33 mouse cellular contexts compared by ENCODE assay signal in genomic region chr1:121550801-121551456, GRCm38 (mm10). TPM values are rescaled to one million over a fixed set of nuclear protein-coding genes. Genes with fewer than 3 reads are reported as not detected.
A peak's percentile ranks its signal among the peaks of the same experiment; 100 is the strongest.
DNase-seq lines count a peak whose midpoint lies in the region; ATAC-seq and TF ChIP-seq lines count a peak whose summit lies in the region.
"Had no signal": no experiment of that assay in that cellular context is flagged by ENCODE, and none has a peak within 500 bp of the region (broad histone marks: within the 10 kb centered on the region; RNA-seq: fewer than 3 reads in every experiment).

No protein-coding gene starts in this region.

- H3K9ac ChIP-seq in forebrain, embryonic 15.5 days (replicated peaks), result no peak overlapping the region
- H3K9ac ChIP-seq in forebrain, postnatal 0 days, result no peak overlapping the region
- H3K9ac ChIP-seq in midbrain, postnatal 0 days (replicated peaks; ENCODE audit: low read length, poor library complexity, severe bottlenecking), result no peak overlapping the region
- no peak overlapping the region for H3K9ac ChIP-seq in midbrain, embryonic 14.5 days (replicated peaks; ENCODE audit: low read length)
- H3K9ac ChIP-seq: embryonic facial prominence, embryonic 15.5 days; forebrain, embryonic 12.5 days; heart, embryonic 13.5 days; hindbrain, embryonic 15.5 days; limb, embryonic 12.5 days; lung, embryonic 15.5 days; neural tube, embryonic 15.5 days had no signal

- DNase-seq in forebrain, postnatal 0 days, result no peak
- peak; percentile 21 to 24 for DNase-seq in left cerebral cortex, adult 2 months (ENCODE audit: extremely low spot score in 1 of 2, low spot score in 2 of 2)
- DNase-seq in left cerebral cortex, postnatal 4 days, result no peak
- DNase-seq in midbrain, postnatal 0 days (ENCODE audit: low spot score), result no peak
- DNase-seq in midbrain, embryonic 14.5 days, result no peak
- DNase-seq in right cerebral cortex, postnatal 25 days, result peak; percentile 23
- DNase-seq in right cerebral cortex, postnatal 36 days (ENCODE audit: low spot score in 2 of 2), result no peak
- DNase-seq: adrenal gland, adult 8-10 months; cerebellum, adult 8-10 months; cerebellum, postnatal 25 days; gastrocnemius, adult 2 months; gastrocnemius, postnatal 36 days; heart, adult 2 months; kidney, adult 2 months; kidney, postnatal 36 days; thymus, postnatal 4 days had no signal

- H3K27me3 ChIP-seq in forebrain, embryonic 15.5 days, result no peaks in the 10 kb centered on the region
- H3K27me3 ChIP-seq in forebrain, postnatal 0 days (ENCODE audit: insufficient read depth, low read length), result no peaks in the 10 kb centered on the region
- H3K27me3 ChIP-seq in midbrain, postnatal 0 days (ENCODE audit: insufficient read depth, low read length), result no peaks in the 10 kb centered on the region
- H3K27me3 ChIP-seq in midbrain, embryonic 14.5 days (ENCODE audit: control insufficient read depth, insufficient read depth, low read length), result no peaks in the 10 kb centered on the region
- H3K27me3 ChIP-seq: embryonic facial prominence, embryonic 15.5 days; forebrain, embryonic 12.5 days; heart, embryonic 13.5 days; hindbrain, embryonic 15.5 days; limb, embryonic 12.5 days; lung, embryonic 15.5 days; neural tube, embryonic 15.5 days had no signal

- 84% methylated on average over 16 of the region's 16 CpGs for WGBS in forebrain, embryonic 15.5 days
- 88% methylated on average over 16 of the region's 16 CpGs for WGBS in forebrain, postnatal 0 days
- 87% methylated on average over 16 of the region's 16 CpGs for WGBS in midbrain, postnatal 0 days
- 90% methylated on average over 16 of the region's 16 CpGs for WGBS in midbrain, embryonic 14.5 days

- no peaks in the 10 kb centered on the region for H3K4me1 ChIP-seq in forebrain, embryonic 15.5 days
- no peaks in the 10 kb centered on the region for H3K4me1 ChIP-seq in forebrain, postnatal 0 days (ENCODE audit: insufficient read depth)
- H3K4me1 ChIP-seq in midbrain, postnatal 0 days (ENCODE audit: insufficient read depth, low read length), result no peaks in the 10 kb centered on the region
- no peaks in the 10 kb centered on the region for H3K4me1 ChIP-seq in midbrain, embryonic 14.5 days (ENCODE audit: control insufficient read depth, insufficient read depth, low read length)
- H3K4me1 ChIP-seq: embryonic facial prominence, embryonic 10.5 days; embryonic facial prominence, embryonic 15.5 days; forebrain, embryonic 12.5 days; heart, embryonic 13.5 days; hindbrain, embryonic 15.5 days; limb, embryonic 12.5 days; lung, embryonic 15.5 days; neural tube, embryonic 15.5 days had no signal

- peaks cover 44% of the 10 kb centered on the region for H3K36me3 ChIP-seq in forebrain, embryonic 15.5 days
- H3K36me3 ChIP-seq in forebrain, postnatal 0 days (ENCODE audit: insufficient read depth), result peaks cover 44% of the 10 kb centered on the region
- peaks cover 24% of the 10 kb centered on the region for H3K36me3 ChIP-seq in midbrain, postnatal 0 days (ENCODE audit: insufficient read depth, low read length)
- H3K36me3 ChIP-seq in midbrain, embryonic 14.5 days (ENCODE audit: control insufficient read depth, insufficient read depth, low read length), result peaks cover 49% of the 10 kb centered on the region

- no peak for TF ChIP-seq CTCF in forebrain, postnatal 0 days (IDR thresholded peaks at IDR 0.05; ENCODE audit: low read depth)
- TF ChIP-seq CTCF in left cerebral cortex, adult 2 months (IDR thresholded peaks at IDR 0.05), result no peak
- TF ChIP-seq CTCF in midbrain, postnatal 0 days (IDR thresholded peaks at IDR 0.05), result no peak

- ATAC-seq in forebrain, embryonic 15.5 days (replicated peaks), result 0 out of 2 replicates have a peak, but pooled peaks have one; percentile 42
- no peak for ATAC-seq in forebrain, postnatal 0 days
- peak; percentile 24; the same call in 1 of the 2 replicates for ATAC-seq in midbrain, postnatal 0 days (ENCODE audit: low FRiP score)
- no peak for ATAC-seq in midbrain, embryonic 14.5 days (ENCODE audit: low FRiP score, low TSS enrichment)

- H3K4me2 ChIP-seq in forebrain, embryonic 15.5 days (replicated peaks), result no peak overlapping the region
- no peak overlapping the region for H3K4me2 ChIP-seq in forebrain, postnatal 0 days (ENCODE audit: low read depth)
- H3K4me2 ChIP-seq in midbrain, postnatal 0 days (ENCODE audit: low read depth, low read length, poor library complexity, severe bottlenecking), result no peak overlapping the region
- H3K4me2 ChIP-seq in midbrain, embryonic 14.5 days (ENCODE audit: low read length), result no peak overlapping the region
- H3K4me2 ChIP-seq: embryonic facial prominence, embryonic 15.5 days; forebrain, embryonic 12.5 days; heart, embryonic 13.5 days; hindbrain, embryonic 15.5 days; limb, embryonic 12.5 days; liver, embryonic 11.5 days; lung, embryonic 15.5 days; neural tube, embryonic 15.5 days had no signal

- H3K4me3 ChIP-seq in forebrain, embryonic 15.5 days, result no peak overlapping the region
- H3K4me3 ChIP-seq in forebrain, postnatal 0 days (ENCODE audit: low read depth, low read length), result no peak overlapping the region
- no peak overlapping the region for H3K4me3 ChIP-seq in left cerebral cortex, adult 2 months
- no peak overlapping the region for H3K4me3 ChIP-seq in midbrain, postnatal 0 days (ENCODE audit: low read depth, low read length)
- H3K4me3 ChIP-seq in midbrain, embryonic 14.5 days (replicated peaks; ENCODE audit: low read depth, low read length), result no peak overlapping the region
- H3K4me3 ChIP-seq: embryonic facial prominence, embryonic 10.5 days; embryonic facial prominence, embryonic 15.5 days; forebrain, embryonic 12.5 days; gastrocnemius, adult 2 months; heart, adult 2 months; heart, embryonic 13.5 days; hindbrain, embryonic 15.5 days; limb, embryonic 12.5 days; lung, embryonic 15.5 days; neural tube, embryonic 15.5 days had no signal

- intact Hi-C loops in left cerebral cortex, adult 2 months (cut with DNase I), result no loop called here
- intact Hi-C loops in left cerebral cortex, postnatal 4 days (cut with DNase I), result loop anchor here (5.0 kb wide), 1 partner anchor 964 kb away; no protein-coding TSS in a partner anchor

- H3K9me3 ChIP-seq in forebrain, embryonic 15.5 days, result no peaks in the 10 kb centered on the region
- no peaks in the 10 kb centered on the region for H3K9me3 ChIP-seq in forebrain, postnatal 0 days (ENCODE audit: low read length)
- no peaks in the 10 kb centered on the region for H3K9me3 ChIP-seq in midbrain, postnatal 0 days (ENCODE audit: low read length)
- no peaks in the 10 kb centered on the region for H3K9me3 ChIP-seq in midbrain, embryonic 14.5 days (ENCODE audit: control insufficient read depth, low read length)
- H3K9me3 ChIP-seq: embryonic facial prominence, embryonic 10.5 days; embryonic facial prominence, embryonic 15.5 days; forebrain, embryonic 12.5 days; G1E; heart, embryonic 13.5 days; hindbrain, embryonic 15.5 days; limb, embryonic 12.5 days; lung, embryonic 15.5 days; neural tube, embryonic 15.5 days had no signal

- no peak overlapping the region for H3K27ac ChIP-seq in forebrain, embryonic 15.5 days (replicated peaks)
- no peak overlapping the region for H3K27ac ChIP-seq in forebrain, postnatal 0 days (ENCODE audit: low read depth, low read length)
- H3K27ac ChIP-seq in left cerebral cortex, adult 2 months, result no peak overlapping the region
- no peak overlapping the region for H3K27ac ChIP-seq in midbrain, postnatal 0 days (ENCODE audit: low read depth, low read length)
- H3K27ac ChIP-seq in midbrain, embryonic 14.5 days (replicated peaks; ENCODE audit: low read depth, low read length), result no peak overlapping the region
- H3K27ac ChIP-seq: embryonic facial prominence, embryonic 10.5 days; embryonic facial prominence, embryonic 15.5 days; forebrain, embryonic 12.5 days; gastrocnemius, adult 2 months; heart, adult 2 months; heart, embryonic 13.5 days; hindbrain, embryonic 15.5 days; limb, embryonic 12.5 days; lung, embryonic 15.5 days; neural tube, embryonic 15.5 days had no signal

RNA-seq across cellular contexts. Expression of gene Ddx18, which starts 16.9 kb away (rescaled TPM):
- 51.0 and 53.7 TPM in 2 replicates for polyA plus RNA-seq in forebrain, embryonic 15.5 days (2015; fragmentation: Nextera tagmentation; extraction: Ambion mirVana)
- total RNA-seq in forebrain, postnatal 0 days (2014; rRNA removed), result 37.5 and 40.0 TPM in 2 replicates
- 29.4 and 30.6 TPM in 2 replicates for polyA plus RNA-seq in forebrain, postnatal 0 days (2015; fragmentation: Nextera tagmentation; extraction: Ambion mirVana)
- total RNA-seq in left cerebral cortex, adult 2 months (2021), result 10 to 100 TPM; 25.9 to 27.8 TPM
- total RNA-seq in left cerebral cortex, postnatal 4 days (2021), result 10 to 100 TPM; 27.6 to 29.0 TPM
- total RNA-seq in midbrain, postnatal 0 days (2014; rRNA removed), result 22.0 and 29.0 TPM in 2 replicates
- polyA plus RNA-seq in midbrain, postnatal 0 days (2015; fragmentation: Nextera tagmentation; extraction: Ambion mirVana), result 30.4 and 31.8 TPM in 2 replicates
- polyA plus RNA-seq in midbrain, embryonic 14.5 days (2014; fragmentation: Nextera tagmentation; extraction: Ambion mirVana), result 41.5 and 43.2 TPM in 2 replicates

RNA-seq across cellular contexts. Expression of gene Htr5b, which starts 22.7 kb away (rescaled TPM):
- polyA plus RNA-seq in forebrain, embryonic 15.5 days (2015; fragmentation: Nextera tagmentation; extraction: Ambion mirVana), result 0.39 and 0.52 TPM in 2 replicates
- 1.4 and 2.2 TPM in 2 replicates for total RNA-seq in forebrain, postnatal 0 days (2014; rRNA removed)
- 1.9 and 3.5 TPM in 2 replicates for polyA plus RNA-seq in forebrain, postnatal 0 days (2015; fragmentation: Nextera tagmentation; extraction: Ambion mirVana)
- total RNA-seq in left cerebral cortex, adult 2 months (2021), result 1 to 10 TPM; 2.1 to 3.2 TPM
- total RNA-seq in left cerebral cortex, postnatal 4 days (2021), result 1 to 10 TPM; 1.7 to 2.7 TPM
- 2.7 and 5.9 TPM in 2 replicates for total RNA-seq in midbrain, postnatal 0 days (2014; rRNA removed)
- polyA plus RNA-seq in midbrain, postnatal 0 days (2015; fragmentation: Nextera tagmentation; extraction: Ambion mirVana), result 3.1 and 3.8 TPM in 2 replicates
- polyA plus RNA-seq in midbrain, embryonic 14.5 days (2014; fragmentation: Nextera tagmentation; extraction: Ambion mirVana), result 1.3 and 2.0 TPM in 2 replicates
- total RNA-seq: adrenal gland, adult 8-10 months; adrenal gland, postnatal 4 days; gastrocnemius, adult 2 months; gastrocnemius, postnatal 36 days; heart, adult 2 months; heart, postnatal 10 days; hematopoietic stem cell, adult 5-6 weeks; megakaryocyte progenitor cell, adult 5-6 weeks had no signal
- polyA plus RNA-seq: forebrain, embryonic 12.5 days; G1E; heart, adult 2 months; intestine, embryonic 14.5 days; kidney, adult 2 months; liver, embryonic 11.5 days; liver, embryonic 16.5 days; lung, embryonic 15.5 days had no signal

Comparison
In these comparisons a context has a peak if more than half of its experiments do, and no peak if none do; other contexts are left out.
1. ATAC-seq: peak in forebrain, embryonic 15.5 days (single experiment) and midbrain, postnatal 0 days (single experiment); none in forebrain, postnatal 0 days (single experiment) and midbrain, embryonic 14.5 days (single experiment).
2. DNase-seq: peak in left cerebral cortex, adult 2 months (2 of 2) and right cerebral cortex, postnatal 25 days (single experiment); none in forebrain, postnatal 0 days (single experiment), left cerebral cortex, postnatal 4 days (single experiment), midbrain, postnatal 0 days (single experiment), midbrain, embryonic 14.5 days (single experiment) and right cerebral cortex, postnatal 36 days (0 of 2).